Mouse (Mus musculus): ENCODE measurements around the gene Gm21679.
"Not testable (repeated sequence)": the region's sequence is repeated elsewhere in the genome, so short reads cannot be mapped to it uniquely, and the experiment has no call there.

Gene Gm21679

DNA sequence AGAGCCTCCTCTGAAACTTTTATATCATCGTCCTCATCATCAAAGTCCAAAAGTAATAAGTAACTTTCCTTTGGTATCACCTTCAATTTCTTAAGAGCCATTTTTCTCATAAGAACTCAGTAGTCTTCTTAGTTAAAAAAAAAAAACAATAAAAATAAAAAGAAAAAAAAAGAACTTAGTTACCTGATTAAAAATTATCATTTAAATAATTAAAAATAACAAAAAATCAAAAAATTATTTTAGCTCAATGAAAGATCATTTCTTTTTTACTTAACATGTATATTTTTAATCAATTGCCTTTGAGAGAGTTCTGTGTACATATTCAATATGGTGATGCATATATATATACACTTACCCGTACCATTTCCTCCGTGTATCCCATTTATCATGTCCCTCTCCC, at the start of gene Gm21679:
TSS of gene Gm21679 (minus strand) at position 101 of the 400 bp plus-strand sequence.
- DNase-seq (ENCODE audit: low read depth, low spot score), result not testable (repeated sequence)

Data from CD4-positive, CD25-positive, alpha-beta regulatory T cell, adult 2 months (primary cell).